ENCODE assay signal across 18 mouse cellular contexts in the genomic region with DNA sequence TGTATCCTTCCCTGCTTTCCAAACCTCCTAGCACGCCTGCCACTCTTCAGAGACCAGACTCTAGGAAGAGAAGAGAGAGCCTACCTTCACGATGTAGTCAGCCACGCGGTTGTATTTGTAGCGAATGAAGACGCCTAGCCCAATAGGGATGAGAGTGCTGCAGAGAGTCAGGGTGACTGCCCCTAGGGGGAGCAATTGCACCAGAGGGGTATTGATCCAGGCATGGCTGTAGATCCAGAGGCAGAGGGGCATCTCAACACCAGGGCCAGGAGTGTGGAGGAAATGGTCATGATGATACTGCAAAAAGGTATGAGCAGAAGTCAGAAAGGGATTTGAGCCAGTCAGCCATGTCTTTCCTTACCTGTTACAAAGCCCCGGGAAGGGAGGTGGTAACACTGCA. TPM values are rescaled to one million over a fixed set of nuclear protein-coding genes. Genes with fewer than 3 reads are reported as not detected.
DNase-seq lines count a peak whose midpoint lies in the region; ATAC-seq and TF ChIP-seq lines count a peak whose summit lies in the region.
"Not testable (repeated sequence)": the region's sequence is repeated elsewhere in the genome, so short reads cannot be mapped to it uniquely, and the experiment has no call there.
"Had no signal": no experiment of that assay in that cellular context is flagged by ENCODE, and none has a peak within 500 bp of the region (broad histone marks: within the 10 kb centered on the region; RNA-seq: fewer than 3 reads in every experiment).

No protein-coding gene starts in this region.

- not testable (repeated sequence) for ATAC-seq in Patski
- ATAC-seq in intestine, embryonic 14.5 days (replicated peaks; ENCODE audit: low FRiP score, low TSS enrichment, low read depth): peak; percentile 70; the same call in 1 of the 2 replicates
- peak; percentile 49; the same call in 1 of the 2 replicates for ATAC-seq in megakaryocyte, adult 5-6 weeks (ENCODE audit: poor library complexity, severe bottlenecking)

- POLR2A ChIA-PET in Patski (lab: Charles Lee): not testable (repeated sequence)

- TF ChIP-seq POLR2A in liver, adult 2 months (IDR thresholded peaks at IDR 0.05; ENCODE audit: extremely low read depth, insufficient read depth, low read length); thymus, adult 2 months (IDR thresholded peaks at IDR 0.05; ENCODE audit: control insufficient read depth, extremely low read depth, insufficient read depth, low read length, poor library complexity): not testable (repeated sequence)

- H3K9me3 ChIP-seq in intestine, embryonic 14.5 days (ENCODE audit: control insufficient read depth, low read length): not testable (repeated sequence)

- peak; percentile 32 for DNase-seq in CD4-positive helper T cell, adult 2 months (ENCODE audit: low read depth, low spot score)
- DNase-seq in Patski (ENCODE audit: low read depth, low spot score); gastrocnemius, adult 2 months; intestine, embryonic 14.5 days (ENCODE audit: low spot score): not testable (repeated sequence)
- DNase-seq in adrenal gland, postnatal 36 days: peak; percentile 14 to 23
- peak; percentile 20 for DNase-seq in liver, adult 2 months (ENCODE audit: extremely low read depth, low read depth, low spot score)
- peak; percentile 16 for DNase-seq in thymus, adult 2 months

- WGBS in intestine, embryonic 14.5 days: 43% methylated on average over 7 of the region's 7 CpGs
- WGBS in liver, adult 2 months: 43% methylated on average over 7 of the region's 7 CpGs
- 48% methylated on average over 7 of the region's 7 CpGs for WGBS in thymus, adult 2 months

- CTCF ChIA-PET in Patski (lab: Charles Lee): not testable (repeated sequence)

- peak; percentile 44 for TF ChIP-seq CTCF in Patski (IDR thresholded peaks at IDR 0.05)
- TF ChIP-seq CTCF in gastrocnemius, adult 2 months (IDR thresholded peaks at IDR 0.05): peak; percentile 21; the same call in 1 of the 2 replicates
- TF ChIP-seq CTCF in liver, adult 2 months (IDR thresholded peaks at IDR 0.05; ENCODE audit: low read depth, low read length): peak; percentile 74
- TF ChIP-seq CTCF in thymus, adult 2 months (IDR thresholded peaks at IDR 0.05; ENCODE audit: borderline replicate concordance, control insufficient read depth, extremely low read depth, insufficient read depth, low read length, poor library complexity): not testable (repeated sequence)

- H3K4me3 ChIP-seq in gastrocnemius, adult 2 months; intestine, embryonic 14.5 days (ENCODE audit: low read depth, low read length); liver, adult 2 months (ENCODE audit: insufficient read depth, low read depth, low read length); thymus, adult 2 months (ENCODE audit: control insufficient read depth, insufficient read depth, low read length): not testable (repeated sequence)

- H3K9ac ChIP-seq in intestine, embryonic 14.5 days (ENCODE audit: low read length); liver, adult 2 months (ENCODE audit: low read depth, low read length): not testable (repeated sequence)

- H3K27me3 ChIP-seq in Patski; liver, adult 2 months (ENCODE audit: control insufficient read depth, insufficient read depth, low read length); thymus, adult 2 months (ENCODE audit: control insufficient read depth, insufficient read depth, low read length): not testable (repeated sequence)
- peaks cover 20% of the 10 kb centered on the region for H3K27me3 ChIP-seq in intestine, embryonic 14.5 days (replicated peaks; ENCODE audit: control insufficient read depth, insufficient read depth, low read length)

- not testable (repeated sequence) for H3K4me1 ChIP-seq in intestine, embryonic 14.5 days (replicated peaks; ENCODE audit: control insufficient read depth, insufficient read depth, low read length); liver, adult 2 months (ENCODE audit: control insufficient read depth, insufficient read depth, low read length); thymus, adult 2 months (replicated peaks; ENCODE audit: control insufficient read depth, insufficient read depth, low read length)

- not testable (repeated sequence) for H3K79me2 ChIP-seq in liver, adult 2 months (ENCODE audit: control insufficient read depth, insufficient read depth, low read length)

- in situ Hi-C loops in Patski (cut with MboI; ENCODE audit: low pct_unique_long_range_greater_than_20kb): not testable (repeated sequence)

- intact Hi-C loops in gastrocnemius, adult 2 months (cut with DNase I): not testable (repeated sequence)

- H3K36me3 ChIP-seq in intestine, embryonic 14.5 days (ENCODE audit: control insufficient read depth, insufficient read depth, low read length); liver, adult 2 months (ENCODE audit: control insufficient read depth, insufficient read depth, low read length); thymus, adult 2 months (ENCODE audit: control insufficient read depth, insufficient read depth, low read length): not testable (repeated sequence)

- H3K27ac ChIP-seq in gastrocnemius, adult 2 months; intestine, embryonic 14.5 days (ENCODE audit: low read depth); liver, adult 2 months (replicated peaks; ENCODE audit: insufficient read depth, low read depth, low read length); thymus, adult 2 months (ENCODE audit: control insufficient read depth, insufficient read depth, low read length): not testable (repeated sequence)

- H3K4me2 ChIP-seq in intestine, embryonic 14.5 days (ENCODE audit: low read length): not testable (repeated sequence)

RNA-seq across cellular contexts. Expression of gene Gm5868, which starts 1.2 kb away (rescaled TPM):
- polyA plus RNA-seq in Patski (2021): not detected
- total RNA-seq in adrenal gland, postnatal 36 days (2021): 1 to 10 TPM in 1 of 2 experiments, under 1 TPM in 1; 0.83 to 1.3 TPM
- not detected for total RNA-seq in gastrocnemius, adult 2 months (2021)
- 0.57 and 0.65 TPM in 2 replicates for polyA plus RNA-seq in intestine, embryonic 14.5 days (2014; fragmentation: Nextera tagmentation; extraction: Ambion mirVana)
- not detected in 2 replicates for total RNA-seq in liver, adult 2 months (2014; rRNA removed)
- polyA plus RNA-seq in liver, adult 2 months (2012; rRNA removed): not detected in 2 replicates
- not detected in 2 replicates for total RNA-seq in megakaryocyte, adult 5-6 weeks (2015)
- not detected in 2 replicates for total RNA-seq in megakaryocyte, adult 5-6 weeks (2017)
- polyA plus RNA-seq in thymus, adult 2 months (2012; rRNA removed): 0.15 TPM in 2 replicates
- total RNA-seq: gastrocnemius, postnatal 36 days; heart, postnatal 4 days had no signal
- polyA plus RNA-seq: heart, embryonic 12.5 days; testis, adult 2 months had no signal

RNA-seq across cellular contexts. Expression of gene Zar1, which starts 5.1 kb away (rescaled TPM):
- not detected for polyA plus RNA-seq in Patski (2021)
- under 1 TPM in 1 of 2 experiments, not detected in 1; 0.16 TPM for total RNA-seq in adrenal gland, postnatal 36 days (2021)
- total RNA-seq in gastrocnemius, adult 2 months (2021): not detected
- not detected in 2 replicates for polyA plus RNA-seq in intestine, embryonic 14.5 days (2014; fragmentation: Nextera tagmentation; extraction: Ambion mirVana)
- not detected in 2 replicates for total RNA-seq in liver, adult 2 months (2014; rRNA removed)
- polyA plus RNA-seq in liver, adult 2 months (2012; rRNA removed): not detected in 2 replicates
- total RNA-seq in megakaryocyte, adult 5-6 weeks (2015): not detected in 2 replicates
- not detected in 2 replicates for total RNA-seq in megakaryocyte, adult 5-6 weeks (2017)
- polyA plus RNA-seq in thymus, adult 2 months (2012; rRNA removed): 0.66 and 1.2 TPM in 2 replicates
- total RNA-seq: gastrocnemius, postnatal 36 days; heart, postnatal 4 days had no signal
- polyA plus RNA-seq: forebrain, embryonic 10.5 days; testis, adult 2 months had no signal

RNA-seq across cellular contexts. Expression of gene Nfxl1, which starts 26.6 kb away (rescaled TPM):
- polyA plus RNA-seq in Patski (2021): 37.5 TPM
- 10 to 100 TPM; 11.9 to 16.7 TPM for total RNA-seq in adrenal gland, postnatal 36 days (2021)
- total RNA-seq in gastrocnemius, adult 2 months (2021): 1 to 10 TPM; 4.7 to 5.2 TPM
- polyA plus RNA-seq in intestine, embryonic 14.5 days (2014; fragmentation: Nextera tagmentation; extraction: Ambion mirVana): 22.5 and 24.0 TPM in 2 replicates
- 6.9 and 9.7 TPM in 2 replicates for total RNA-seq in liver, adult 2 months (2014; rRNA removed)
- 3.3 and 6.0 TPM in 2 replicates for polyA plus RNA-seq in liver, adult 2 months (2012; rRNA removed)
- 18.5 and 24.1 TPM in 2 replicates for total RNA-seq in megakaryocyte, adult 5-6 weeks (2015)
- total RNA-seq in megakaryocyte, adult 5-6 weeks (2017): 12.8 and 17.7 TPM in 2 replicates
- 6.3 and 7.8 TPM in 2 replicates for polyA plus RNA-seq in thymus, adult 2 months (2012; rRNA removed)

RNA-seq across cellular contexts. Expression of gene Cnga1, which starts 58.0 kb away (rescaled TPM):
- 0.04 TPM for polyA plus RNA-seq in Patski (2021)
- total RNA-seq in adrenal gland, postnatal 36 days (2021): not detected
- total RNA-seq in gastrocnemius, adult 2 months (2021): not detected
- not detected in 2 replicates for polyA plus RNA-seq in intestine, embryonic 14.5 days (2014; fragmentation: Nextera tagmentation; extraction: Ambion mirVana)
- total RNA-seq in liver, adult 2 months (2014; rRNA removed): not detected in 2 replicates
- polyA plus RNA-seq in liver, adult 2 months (2012; rRNA removed): 0.04 TPM in 1 of 2 replicates, not detected in the other
- 0.07 TPM in 1 of 2 replicates, not detected in the other for total RNA-seq in megakaryocyte, adult 5-6 weeks (2015)
- total RNA-seq in megakaryocyte, adult 5-6 weeks (2017): 0.18 and 0.61 TPM in 2 replicates
- 1.4 and 1.6 TPM in 2 replicates for polyA plus RNA-seq in thymus, adult 2 months (2012; rRNA removed)
- total RNA-seq: gastrocnemius, postnatal 36 days; heart, postnatal 4 days; layer of hippocampus, postnatal 25 days; left cerebral cortex, postnatal 36 days had no signal
- polyA plus RNA-seq: embryonic facial prominence, embryonic 13.5 days; forebrain, embryonic 10.5 days; heart, embryonic 12.5 days; liver, embryonic 11.5 days; neural tube, embryonic 12.5 days had no signal
